Mouse (Mus musculus) stomach, embryonic 15.5 days (tissue): Measurements from ENCODE around the gene Man2a1. TPM values are rescaled to one million over a fixed set of nuclear protein-coding genes. Genes with fewer than 3 reads are reported as not detected.
A peak's percentile ranks its signal among the peaks of the same experiment; 100 is the strongest.

Source experiments
- ATAC-seq: fragments of 200-750 bp; cut with Nextera tagmentation; 2 replicates; pipeline ENCODE4 v1.8.0; 2017; ENCODE audit warnings: low read depth, moderate number of reproducible peaks, moderate TSS enrichment; ENCODE audit not compliant: insufficient read depth, low FRiP score
- H3K27ac ChIP-seq: fragments of 300-500 bp; sonication (generic); 2 replicates; pipeline ENCODE4 v1.5.1; 2015; ENCODE audit warnings: mild to moderate bottlenecking, inconsistent platforms
- H3K27me3 ChIP-seq: fragments of 300-500 bp; sonication (generic); replicated peaks from 2 replicates; pipeline ENCODE4 v1.6.1; 2015; ENCODE audit warnings: inconsistent platforms
- H3K36me3 ChIP-seq: fragments of 300-500 bp; sonication (generic); 2 replicates; pipeline ENCODE4 v1.6.1; 2015; ENCODE audit warnings: inconsistent platforms
- H3K4me1 ChIP-seq: fragments of 300-500 bp; sonication (generic); 2 replicates; pipeline ENCODE4 v1.6.1; 2015; ENCODE audit warnings: inconsistent platforms
- H3K4me2 ChIP-seq: fragments of 300-500 bp; sonication (generic); 2 replicates; pipeline ENCODE4 v1.6.1; 2015; ENCODE audit warnings: mild to moderate bottlenecking, inconsistent platforms
- H3K4me3 ChIP-seq: fragments of 300-500 bp; sonication (generic); replicated peaks from 2 replicates; pipeline ENCODE4 v1.5.1; 2015; ENCODE audit warnings: inconsistent platforms
- H3K9ac ChIP-seq: fragments of 300-500 bp; sonication (generic); 2 replicates; pipeline ENCODE4 v1.6.1; 2015; ENCODE audit warnings: inconsistent platforms
- H3K9me3 ChIP-seq: fragments of 300-500 bp; sonication (generic); 2 replicates; pipeline ENCODE4 v1.6.1; 2016; ENCODE audit warnings: inconsistent platforms
- WGBS: fragments of 180-500 bp; shearing (Covaris S2); methylation state at CpG from one replicate; pipeline ENCODE4 v1.1.7; 2015; 5-methylcytosine and 5-hydroxymethylcytosine counted together
- polyA plus RNA-seq: library from polyadenylated mRNA; unstranded; fragments of >200 nt; fragmentation: Nextera tagmentation; extraction: Ambion mirVana; gene quantifications from 2 replicates; pipeline ENCODE4 v1.2.1, GENCODE M21; 2015

The Man2a1 gene
- 14.3 and 15.5 TPM in 2 replicates for polyA plus RNA-seq

DNA sequence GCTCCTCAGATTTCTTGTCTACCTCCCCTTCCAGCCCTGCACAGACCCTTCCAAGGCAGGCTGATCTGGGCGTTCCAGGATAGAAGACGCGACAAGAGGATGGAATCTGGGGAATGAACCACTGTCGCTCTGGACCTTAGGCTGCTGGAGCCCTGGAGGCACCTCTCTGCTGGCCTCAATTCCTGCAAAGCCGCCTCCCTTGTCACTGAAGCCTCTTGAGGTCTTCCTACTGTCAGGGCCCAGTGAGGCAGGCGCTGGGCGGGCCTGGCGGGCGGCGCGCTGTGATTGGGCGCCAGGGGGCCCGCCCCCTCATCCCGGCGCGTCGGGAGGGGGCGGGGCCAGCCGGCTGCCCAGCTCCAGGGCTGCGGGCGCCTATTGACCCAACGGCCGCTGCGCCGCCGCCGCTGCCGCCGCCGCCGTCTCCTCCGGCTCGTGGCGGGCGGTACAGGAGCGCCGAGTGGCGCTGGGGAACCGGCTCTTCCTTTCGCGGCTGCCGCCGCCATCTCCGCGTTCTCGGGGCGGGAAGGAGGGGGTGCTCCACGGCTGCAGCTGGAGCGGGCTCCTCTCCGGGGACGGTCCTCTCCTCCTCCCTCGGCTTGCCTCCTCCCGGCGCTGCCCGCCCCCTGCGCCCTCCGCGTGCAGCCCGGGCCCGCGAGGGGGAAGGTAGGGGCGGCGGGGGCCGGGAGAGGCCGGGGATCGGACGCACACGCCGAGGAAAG lies at the start of gene Man2a1:
Gene Man2a1, plus strand, starts transcription at position 365 of the 719 bp plus-strand sequence.
- H3K27me3 ChIP-seq = no peaks in the 10 kb centered on the region
- H3K4me2 ChIP-seq = peak within 1 kb of the TSS; percentile 90
- H3K36me3 ChIP-seq = no peaks in the 10 kb centered on the region
- H3K4me1 ChIP-seq = peaks cover 16% of the 10 kb centered on the region; the same call in 1 of the 2 replicates
- peak within 1 kb of the TSS; percentile 95 for H3K9ac ChIP-seq
- H3K4me3 ChIP-seq = peak within 1 kb of the TSS; percentile 97
- peak; percentile 94 for ATAC-seq
- H3K27ac ChIP-seq = peak within 1 kb of the TSS; percentile 96
- no peaks in the 10 kb centered on the region for H3K9me3 ChIP-seq
- WGBS = under 1% methylated on average over 52 of the region's 69 CpGs

DNA sequence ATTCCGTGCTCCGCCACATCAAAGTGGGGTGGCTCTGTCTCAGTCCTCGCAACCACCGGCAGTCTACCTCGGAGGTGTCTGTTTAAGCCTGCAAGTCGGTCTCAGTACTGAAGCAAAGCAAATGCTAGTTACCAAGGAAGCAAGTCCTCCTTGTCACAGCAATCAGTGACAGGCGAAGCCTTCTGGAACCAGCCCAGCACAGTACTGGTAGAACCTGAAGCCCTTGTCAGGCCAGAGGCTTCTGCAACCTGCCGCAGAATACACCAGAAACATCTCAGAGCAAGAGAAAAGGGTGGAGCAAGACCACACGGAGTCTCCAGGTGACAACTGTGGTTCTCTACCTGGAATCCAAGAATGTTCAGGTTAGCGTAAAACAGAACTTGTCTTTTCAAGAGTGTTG lies 47.2 kb upstream of the Man2a1 start:
- no peaks in the 10 kb centered on the region for H3K9me3 ChIP-seq
- no peaks in the 10 kb centered on the region for H3K36me3 ChIP-seq
- no peak for ATAC-seq
- H3K4me3 ChIP-seq = no peak overlapping the region
- H3K9ac ChIP-seq = no peak overlapping the region
- H3K27ac ChIP-seq = no peak overlapping the region
- WGBS = 90% methylated on average over 10 of the region's 10 CpGs
- no peak overlapping the region for H3K4me2 ChIP-seq
- no peaks in the 10 kb centered on the region for H3K4me1 ChIP-seq
- H3K27me3 ChIP-seq = no peaks in the 10 kb centered on the region

DNA sequence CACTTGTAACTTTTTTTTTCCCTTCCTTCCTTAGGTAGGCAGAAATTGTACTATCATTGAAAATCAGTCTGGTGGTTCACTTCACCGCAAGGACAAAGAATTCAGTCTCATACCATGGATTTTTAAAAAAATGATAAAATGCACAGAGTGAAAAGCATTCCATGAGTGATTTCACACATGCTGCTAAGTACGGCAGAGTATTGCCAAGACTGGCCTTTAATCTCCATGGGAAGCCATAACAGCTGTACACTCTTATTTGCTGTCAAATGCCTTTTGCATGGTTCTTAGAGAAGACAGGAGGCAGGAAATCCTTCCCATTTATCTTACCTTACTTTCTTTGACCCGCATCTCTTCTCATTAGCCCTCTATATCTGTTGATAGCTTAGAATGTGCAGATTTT lies 45.6 kb upstream of the Man2a1 start:
- Histone ChIP-seq H3K27ac (no peak overlapping the region), H3K4me2 (no peak overlapping the region), H3K4me3 (no peak overlapping the region), H3K9me3 (no peaks in the 10 kb centered on the region), H3K27me3 (no peaks in the 10 kb centered on the region), H3K36me3 (no peaks in the 10 kb centered on the region), H3K9ac (no peak overlapping the region), H3K4me1 (peaks cover 3% of the 10 kb centered on the region; the same call in 1 of the 2 replicates)
- no peak for ATAC-seq
- 47% methylated on average over 3 of the region's 3 CpGs for WGBS

DNA sequence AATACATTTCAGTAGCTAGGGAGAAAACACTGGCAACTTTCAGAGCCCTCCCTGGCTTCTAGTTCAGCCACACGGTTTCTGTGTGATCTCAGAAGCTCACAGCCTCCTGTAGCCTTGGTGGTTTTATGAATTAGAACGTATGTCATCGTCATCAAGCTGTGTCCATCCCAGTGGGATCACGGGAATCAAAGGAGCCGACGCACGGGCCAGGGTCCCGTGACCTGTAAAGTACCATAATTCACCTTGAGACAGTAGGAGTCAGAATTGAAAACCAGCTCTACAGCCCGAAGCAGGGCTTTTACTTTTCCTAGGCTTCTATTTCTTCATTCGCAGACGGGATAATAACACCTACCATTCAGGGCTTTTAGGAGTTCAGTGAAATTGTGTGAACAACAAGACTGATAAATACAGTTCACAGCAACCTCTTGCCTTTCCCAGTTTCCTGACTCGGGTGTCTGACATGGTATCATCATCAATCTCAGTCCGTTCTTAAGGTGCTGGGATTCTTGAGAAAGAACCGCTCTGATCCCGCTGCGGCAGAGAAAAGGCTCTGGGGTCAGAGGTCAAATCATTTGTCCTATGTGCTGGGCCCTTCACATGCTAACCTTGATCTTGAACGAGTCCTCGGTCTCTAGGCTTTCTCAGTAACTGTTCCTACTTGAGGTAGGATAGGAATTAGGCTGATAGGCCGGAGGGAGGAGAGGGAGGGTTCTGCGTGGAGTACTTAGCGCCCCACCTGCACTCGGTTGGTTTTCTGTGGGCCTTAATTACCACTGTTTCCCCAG lies 43.7 kb upstream of the Man2a1 start:
- 85% methylated on average over 22 of the region's 22 CpGs for WGBS
- no peak overlapping the region for H3K27ac ChIP-seq
- H3K9me3 ChIP-seq = no peaks in the 10 kb centered on the region
- ATAC-seq = no peak
- no peak overlapping the region for H3K4me2 ChIP-seq
- no peak overlapping the region for H3K4me3 ChIP-seq
- peaks cover 3% of the 10 kb centered on the region; the same call in 1 of the 2 replicates for H3K4me1 ChIP-seq
- no peaks in the 10 kb centered on the region for H3K36me3 ChIP-seq
- H3K9ac ChIP-seq = no peak overlapping the region
- no peaks in the 10 kb centered on the region for H3K27me3 ChIP-seq

DNA sequence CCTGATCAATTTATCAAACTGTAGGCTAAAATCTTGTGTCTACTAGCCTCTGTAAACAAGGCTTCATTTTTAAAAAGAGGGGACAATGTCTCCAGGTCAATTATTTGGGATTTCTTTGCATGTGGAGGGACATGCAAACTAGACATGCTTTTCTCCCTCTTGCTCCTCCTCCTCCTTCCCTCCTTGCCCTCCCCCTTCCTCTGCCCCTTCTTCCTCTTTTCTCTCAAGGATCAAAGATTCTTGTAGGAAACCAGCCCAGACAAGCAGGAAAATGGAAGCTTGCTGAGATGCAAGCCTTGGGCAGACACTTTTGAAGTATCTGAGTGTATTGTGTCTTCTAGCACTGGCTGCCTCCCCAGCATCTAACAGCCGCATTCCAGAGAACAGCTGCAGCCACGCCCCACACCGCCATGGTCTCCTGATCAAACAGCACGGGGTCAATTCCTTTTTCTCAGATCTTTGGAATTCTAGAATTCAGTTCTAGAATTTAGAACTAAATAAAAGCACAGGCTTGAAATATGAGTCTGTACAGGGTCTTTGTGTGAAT lies 41.5 kb upstream of the Man2a1 start:
- Histone ChIP-seq H3K36me3 (no peaks in the 10 kb centered on the region), H3K4me2 (peak overlapping the region; percentile 35), H3K27ac (no peak overlapping the region), H3K4me1 (peaks cover 3% of the 10 kb centered on the region; the same call in 1 of the 2 replicates), H3K9me3 (no peaks in the 10 kb centered on the region), H3K27me3 (no peaks in the 10 kb centered on the region), H3K9ac (no peak overlapping the region), H3K4me3 (no peak overlapping the region)
- no peak for ATAC-seq
- 7% methylated on average over 4 of the region's 4 CpGs for WGBS

DNA sequence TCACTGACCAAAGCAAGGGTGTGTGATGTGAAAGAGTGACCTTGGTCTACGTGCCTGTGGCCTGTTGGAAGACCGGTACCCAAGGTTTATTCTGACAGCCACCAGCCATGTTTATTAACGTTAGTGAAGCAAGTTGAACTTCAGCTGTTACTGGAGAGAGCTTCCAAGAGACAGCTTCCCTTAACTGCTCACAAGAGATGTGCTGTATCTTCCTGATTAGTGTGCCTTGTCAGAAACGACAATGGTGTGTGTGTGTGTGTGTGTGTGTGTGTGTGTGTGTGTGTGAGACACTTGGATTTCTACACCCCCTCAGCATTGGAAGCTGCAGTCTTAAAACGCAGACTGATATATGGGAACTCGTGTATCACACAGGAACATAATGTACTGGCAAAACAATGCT lies 34.1 kb upstream of the Man2a1 start:
- no peak overlapping the region for H3K9ac ChIP-seq
- no peaks in the 10 kb centered on the region for H3K27me3 ChIP-seq
- H3K4me2 ChIP-seq = no peak overlapping the region
- no peaks in the 10 kb centered on the region for H3K4me1 ChIP-seq
- no peak overlapping the region for H3K27ac ChIP-seq
- no peak overlapping the region for H3K4me3 ChIP-seq
- no peak for ATAC-seq
- WGBS = 67% methylated on average over 6 of the region's 6 CpGs
- H3K36me3 ChIP-seq = no peaks in the 10 kb centered on the region
- H3K9me3 ChIP-seq = no peaks in the 10 kb centered on the region

DNA sequence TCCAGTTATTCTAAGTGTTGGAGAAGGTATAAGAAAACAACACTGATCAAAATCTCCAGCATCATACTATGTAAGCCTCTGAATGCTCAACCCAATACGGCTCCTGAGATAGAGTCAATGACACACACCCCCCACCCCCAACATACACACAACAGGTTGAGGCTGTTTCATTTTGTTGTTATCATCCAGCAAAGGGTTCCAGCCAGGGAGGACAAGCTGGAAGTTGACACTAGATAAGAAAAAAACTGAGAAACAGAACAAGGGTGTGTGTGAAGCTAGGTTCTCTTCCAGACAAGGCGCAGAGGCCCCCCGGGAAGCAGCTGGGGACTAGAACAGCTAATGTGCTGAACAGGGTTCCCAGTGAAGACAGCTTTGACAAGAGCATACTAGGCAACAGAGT lies 33.0 kb upstream of the Man2a1 start:
- H3K9me3 ChIP-seq = no peaks in the 10 kb centered on the region
- no peaks in the 10 kb centered on the region for H3K4me1 ChIP-seq
- WGBS = 87% methylated on average over 3 of the region's 3 CpGs
- H3K27ac ChIP-seq = no peak overlapping the region
- no peak overlapping the region for H3K4me3 ChIP-seq
- H3K9ac ChIP-seq = no peak overlapping the region
- ATAC-seq = peak; percentile 39; the same call in 1 of the 2 replicates
- no peak overlapping the region for H3K4me2 ChIP-seq
- H3K27me3 ChIP-seq = no peaks in the 10 kb centered on the region
- H3K36me3 ChIP-seq = no peaks in the 10 kb centered on the region

DNA sequence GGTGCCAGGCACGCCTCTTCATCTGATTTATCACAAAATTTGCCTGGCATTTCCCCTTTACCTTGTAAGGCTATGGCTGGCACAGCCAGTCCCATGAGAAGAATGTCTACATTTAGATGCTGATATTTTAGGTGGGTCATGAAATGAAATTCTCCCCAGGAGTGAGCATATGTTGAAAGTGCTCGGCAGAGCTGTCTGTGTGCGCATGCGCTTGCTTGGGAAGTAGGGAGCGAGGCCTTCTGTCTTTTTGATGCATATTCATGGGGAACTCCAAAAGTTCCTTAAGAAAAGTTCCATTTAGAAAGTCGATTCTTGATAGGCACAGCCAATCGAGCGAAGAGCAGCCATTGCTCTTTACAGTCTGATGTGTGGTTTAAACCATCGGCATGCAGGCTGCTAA lies 26.6 kb upstream of the Man2a1 start:
- H3K36me3 ChIP-seq = no peaks in the 10 kb centered on the region
- H3K9ac ChIP-seq = no peak overlapping the region
- H3K9me3 ChIP-seq = no peaks in the 10 kb centered on the region
- no peak for ATAC-seq
- H3K4me2 ChIP-seq = no peak overlapping the region
- H3K27me3 ChIP-seq = no peaks in the 10 kb centered on the region
- no peak overlapping the region for H3K27ac ChIP-seq
- 0 out of 2 replicates have a peak, but pooled peaks cover 3% of the 10 kb centered on the region for H3K4me1 ChIP-seq
- WGBS = 92% methylated on average over 9 of the region's 9 CpGs
- H3K4me3 ChIP-seq = no peak overlapping the region

DNA sequence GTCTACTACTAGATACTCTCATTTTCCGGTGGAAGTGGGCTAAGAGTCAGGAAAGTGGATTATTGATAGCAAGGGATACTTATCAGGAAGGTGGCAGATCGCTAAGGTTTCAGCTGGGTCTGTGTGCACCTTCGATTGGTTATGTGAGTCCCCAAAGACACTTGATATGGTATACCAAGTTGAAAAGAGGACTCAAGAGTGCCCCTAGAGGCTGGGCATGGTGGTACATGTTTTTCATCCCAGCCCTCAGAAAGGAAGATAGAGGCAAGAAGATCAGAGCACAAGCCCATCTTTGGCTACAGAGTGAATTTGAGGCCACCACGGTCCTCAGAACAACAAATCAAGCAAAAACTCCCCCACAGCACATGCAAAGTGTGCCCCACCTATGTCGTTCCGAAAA lies 25.3 kb upstream of the Man2a1 start:
- H3K9ac ChIP-seq = no peak overlapping the region
- 0 out of 2 replicates have a peak, but pooled peaks cover 3% of the 10 kb centered on the region for H3K4me1 ChIP-seq
- ATAC-seq = no peak
- no peaks in the 10 kb centered on the region for H3K36me3 ChIP-seq
- H3K4me2 ChIP-seq = no peak overlapping the region
- 79% methylated on average over 6 of the region's 6 CpGs for WGBS
- no peak overlapping the region for H3K27ac ChIP-seq
- no peaks in the 10 kb centered on the region for H3K27me3 ChIP-seq
- H3K4me3 ChIP-seq = no peak overlapping the region
- no peaks in the 10 kb centered on the region for H3K9me3 ChIP-seq

DNA sequence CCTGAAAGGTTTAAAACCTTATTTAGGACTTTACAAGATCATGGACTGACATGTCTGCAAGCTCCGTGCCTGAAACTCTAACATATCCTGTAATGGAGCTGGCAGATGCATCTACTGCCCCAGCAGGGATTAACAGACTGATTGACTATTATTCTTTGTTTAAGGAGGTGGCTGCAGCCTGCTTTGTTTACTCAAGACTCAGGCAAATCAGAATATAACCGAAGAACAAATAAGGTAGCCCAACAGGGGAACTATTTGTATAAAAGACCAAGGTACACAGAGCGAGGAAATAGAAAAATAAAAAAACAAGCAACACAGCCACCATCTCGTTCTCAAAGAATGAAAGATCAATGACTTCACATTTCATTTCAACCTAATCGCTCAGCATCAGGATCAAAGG lies 23.1 kb upstream of the Man2a1 start:
- Histone ChIP-seq H3K4me2 (no peak overlapping the region), H3K4me1 (0 out of 2 replicates have a peak, but pooled peaks cover 3% of the 10 kb centered on the region), H3K4me3 (no peak overlapping the region), H3K27me3 (no peaks in the 10 kb centered on the region), H3K36me3 (no peaks in the 10 kb centered on the region), H3K27ac (no peak overlapping the region), H3K9me3 (no peaks in the 10 kb centered on the region), H3K9ac (no peak overlapping the region)
- no peak for ATAC-seq
- WGBS = 31% methylated on average over 5 of the region's 5 CpGs

DNA sequence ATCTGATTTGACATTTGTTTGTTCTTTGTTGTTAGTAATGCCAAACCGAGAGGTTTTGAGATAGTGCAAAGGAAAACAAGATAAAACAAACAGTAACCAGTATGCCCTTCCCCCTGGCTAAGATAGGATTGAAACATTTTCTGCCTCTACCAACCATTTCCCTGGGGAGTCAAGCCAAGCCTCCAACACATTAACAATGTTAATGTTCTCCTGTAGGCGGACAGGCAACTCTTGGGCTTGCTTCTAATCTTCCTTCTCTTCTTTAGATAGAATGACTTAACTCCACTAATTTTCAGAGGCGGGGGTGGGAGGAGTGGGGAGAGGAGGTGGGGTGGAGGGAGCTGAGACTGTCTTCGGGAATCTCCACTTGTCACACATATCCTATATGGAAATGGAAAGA lies 22.2 kb upstream of the Man2a1 start:
- no peak for ATAC-seq

DNA sequence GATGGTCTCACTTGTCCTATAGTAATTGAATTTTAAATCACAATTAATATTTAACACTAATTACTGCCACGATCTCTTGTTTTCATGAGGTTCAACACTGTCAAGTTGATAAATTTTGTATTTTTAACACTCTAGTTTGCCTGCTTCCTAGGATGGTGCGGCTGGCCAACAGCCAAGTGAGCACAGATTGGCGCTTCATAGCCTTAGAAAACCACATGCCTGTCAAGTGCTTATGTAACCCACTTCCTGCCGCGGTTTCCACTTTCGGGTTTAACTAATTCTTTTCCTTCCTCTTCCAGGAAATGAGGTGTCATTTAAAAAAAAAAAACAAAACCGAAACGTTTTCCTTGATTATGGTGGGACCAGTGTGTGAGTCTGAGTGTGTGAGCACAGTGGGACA lies 20.8 kb upstream of the Man2a1 start:
- Histone ChIP-seq H3K9me3 (no peaks in the 10 kb centered on the region), H3K27me3 (no peaks in the 10 kb centered on the region), H3K4me2 (no peak overlapping the region), H3K4me3 (no peak overlapping the region), H3K4me1 (0 out of 2 replicates have a peak, but pooled peaks cover 3% of the 10 kb centered on the region), H3K36me3 (no peaks in the 10 kb centered on the region), H3K9ac (no peak overlapping the region), H3K27ac (no peak overlapping the region)
- 51% methylated on average over 8 of the region's 8 CpGs for WGBS
- no peak for ATAC-seq

More for the DNA sequence above, 22.2 kb upstream of the Man2a1 start:
- H3K4me3 ChIP-seq = no peak overlapping the region
- no peak overlapping the region for H3K4me2 ChIP-seq
- H3K9ac ChIP-seq = no peak overlapping the region
- WGBS = 9% methylated on average over 4 of the region's 4 CpGs
- no peaks in the 10 kb centered on the region for H3K36me3 ChIP-seq
- H3K9me3 ChIP-seq = no peaks in the 10 kb centered on the region
- H3K27me3 ChIP-seq = no peaks in the 10 kb centered on the region
- no peak overlapping the region for H3K27ac ChIP-seq
- H3K4me1 ChIP-seq = 0 out of 2 replicates have a peak, but pooled peaks cover 3% of the 10 kb centered on the region
